Mouse (Mus musculus): ENCODE data around the gene Gpr84. TPM values are rescaled to one million over a fixed set of nuclear protein-coding genes. Genes with fewer than 3 reads are reported as not detected.

Gpr84 gene
- polyA plus RNA-seq, 1 experiment from 2014 or later = 0.53 TPM

GRCm38 (mm10) chr15:103315979-103316776 lies 5.8 kb upstream of the Gpr84 start:
- Histone ChIP-seq H3K4me1 (ENCODE audit: control insufficient read depth, insufficient read depth, low read length) (peaks cover 26% of the 10 kb centered on the region), H3K27me3 (ENCODE audit: control insufficient read depth, insufficient read depth, low read length) (no peaks in the 10 kb centered on the region), H3K27ac (ENCODE audit: low read depth, low read length) (no peak overlapping the region)

GRCm38 (mm10) chr15:103315011-103315502 lies 4.6 kb upstream of the Gpr84 start:
- ATAC-seq (replicated peaks; ENCODE audit: insufficient number of reproducible peaks, low FRiP score, low TSS enrichment) = peak; percentile 52
- Histone ChIP-seq H3K4me1 (ENCODE audit: control insufficient read depth, insufficient read depth, low read length) (peaks cover 23% of the 10 kb centered on the region), H3K9me3 (replicated peaks; ENCODE audit: control insufficient read depth, low read length) (no peaks in the 10 kb centered on the region), H3K4me2 (peak overlapping the region; percentile 74), H3K36me3 (ENCODE audit: control insufficient read depth, insufficient read depth, low read length) (peaks cover 4% of the 10 kb centered on the region), H3K27ac (ENCODE audit: low read depth, low read length) (no peak overlapping the region), H3K4me3 (ENCODE audit: low read depth, low read length) (peak overlapping the region; percentile 32), H3K27me3 (ENCODE audit: control insufficient read depth, insufficient read depth, low read length) (no peaks in the 10 kb centered on the region), H3K9ac (ENCODE audit: low read depth, low read length) (peak overlapping the region; percentile 44; the same call in 1 of the 2 replicates)
- WGBS (ENCODE audit: insufficient replicate concordance) = 5% methylated on average over 18 of the region's 18 CpGs

More at GRCm38 (mm10) chr15:103315979-103316776, 5.8 kb upstream of the Gpr84 start:
- H3K9ac ChIP-seq (ENCODE audit: low read depth, low read length) = no peak overlapping the region
- no peak for ATAC-seq (replicated peaks; ENCODE audit: insufficient number of reproducible peaks, low FRiP score, low TSS enrichment)
- no peak overlapping the region for H3K4me3 ChIP-seq (ENCODE audit: low read depth, low read length)
- peaks cover 4% of the 10 kb centered on the region for H3K36me3 ChIP-seq (ENCODE audit: control insufficient read depth, insufficient read depth, low read length)
- WGBS (ENCODE audit: insufficient replicate concordance) = 80% methylated on average over 10 of the region's 10 CpGs
- H3K4me2 ChIP-seq = no peak overlapping the region
- no peaks in the 10 kb centered on the region for H3K9me3 ChIP-seq (replicated peaks; ENCODE audit: control insufficient read depth, low read length)

DNA sequence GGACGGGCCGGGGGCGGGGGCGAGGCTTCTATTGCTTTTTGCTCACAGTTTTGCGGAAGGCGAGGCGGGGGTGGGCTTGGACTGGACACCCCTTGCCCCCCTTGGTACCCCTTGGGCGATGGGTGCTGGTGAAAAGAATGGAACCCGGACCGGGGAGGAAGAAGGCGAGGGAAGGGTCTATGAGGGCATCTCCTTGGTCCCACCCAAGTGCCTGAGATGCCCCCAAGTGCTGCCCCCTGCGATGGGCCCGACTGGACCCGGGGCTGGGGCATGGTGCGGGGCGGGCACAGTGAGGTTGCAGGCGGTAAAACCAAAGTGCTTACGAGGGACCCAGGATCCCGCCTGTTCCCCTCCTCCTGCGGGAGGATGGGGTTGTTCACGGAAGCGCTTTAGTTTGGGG lies 3.8 kb upstream of the Gpr84 start:
- Histone ChIP-seq H3K4me3 (ENCODE audit: low read depth, low read length) (peak overlapping the region; percentile 32), H3K9me3 (replicated peaks; ENCODE audit: control insufficient read depth, low read length) (no peaks in the 10 kb centered on the region), H3K9ac (ENCODE audit: low read depth, low read length) (peak overlapping the region; percentile 44; the same call in 1 of the 2 replicates), H3K4me1 (ENCODE audit: control insufficient read depth, insufficient read depth, low read length) (peaks cover 23% of the 10 kb centered on the region), H3K4me2 (peak overlapping the region; percentile 74), H3K27me3 (ENCODE audit: control insufficient read depth, insufficient read depth, low read length) (peaks cover 2% of the 10 kb centered on the region), H3K27ac (ENCODE audit: low read depth, low read length) (no peak overlapping the region), H3K36me3 (ENCODE audit: control insufficient read depth, insufficient read depth, low read length) (peaks cover 4% of the 10 kb centered on the region)
- no peak for ATAC-seq (replicated peaks; ENCODE audit: insufficient number of reproducible peaks, low FRiP score, low TSS enrichment)
- WGBS (ENCODE audit: insufficient replicate concordance) = 40% methylated on average over 22 of the region's 22 CpGs

DNA sequence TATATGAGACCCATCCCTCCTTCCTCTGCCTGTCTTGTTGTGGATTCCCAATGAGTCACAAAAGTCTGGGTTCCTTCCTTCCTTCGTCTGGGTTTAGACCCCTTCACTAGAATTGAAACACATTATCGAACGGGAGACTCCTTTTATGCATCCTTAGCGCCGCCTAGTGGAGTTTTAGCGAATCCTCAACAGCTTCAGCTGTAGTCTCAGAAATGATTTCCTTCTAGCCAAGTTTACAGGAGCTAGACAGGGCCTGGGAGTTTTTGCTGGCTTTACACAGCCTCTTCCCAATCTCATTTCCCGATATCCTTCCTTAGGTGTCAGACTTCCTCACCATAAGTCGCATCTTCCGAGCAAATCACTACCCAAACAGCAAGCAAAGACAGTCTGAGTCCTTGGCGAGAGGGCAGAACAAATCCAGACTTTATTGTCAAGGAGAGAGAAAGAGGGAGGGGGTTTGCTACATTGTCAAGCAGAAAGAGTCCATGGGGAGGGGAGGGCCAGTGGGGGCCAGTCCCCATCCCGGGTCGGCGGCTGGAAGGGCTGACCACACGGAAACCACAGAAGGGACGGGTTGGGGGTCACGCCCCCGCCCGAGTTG lies 3.2 kb upstream of the Gpr84 start:
- Histone ChIP-seq H3K4me3 (ENCODE audit: low read depth, low read length) (peak overlapping the region; percentile 32; the same call in 1 of the 2 replicates), H3K4me1 (ENCODE audit: control insufficient read depth, insufficient read depth, low read length) (peaks cover 27% of the 10 kb centered on the region), H3K9me3 (replicated peaks; ENCODE audit: control insufficient read depth, low read length) (no peaks in the 10 kb centered on the region), H3K36me3 (ENCODE audit: control insufficient read depth, insufficient read depth, low read length) (peaks cover 4% of the 10 kb centered on the region), H3K27me3 (ENCODE audit: control insufficient read depth, insufficient read depth, low read length) (peaks cover 5% of the 10 kb centered on the region), H3K4me2 (peak overlapping the region; percentile 74), H3K27ac (ENCODE audit: low read depth, low read length) (no peak overlapping the region), H3K9ac (ENCODE audit: low read depth, low read length) (no peak overlapping the region; the same call in 1 of the 2 replicates)
- no peak for ATAC-seq (replicated peaks; ENCODE audit: insufficient number of reproducible peaks, low FRiP score, low TSS enrichment)
- WGBS (ENCODE audit: insufficient replicate concordance) = 19% methylated on average over 18 of the region's 18 CpGs

DNA sequence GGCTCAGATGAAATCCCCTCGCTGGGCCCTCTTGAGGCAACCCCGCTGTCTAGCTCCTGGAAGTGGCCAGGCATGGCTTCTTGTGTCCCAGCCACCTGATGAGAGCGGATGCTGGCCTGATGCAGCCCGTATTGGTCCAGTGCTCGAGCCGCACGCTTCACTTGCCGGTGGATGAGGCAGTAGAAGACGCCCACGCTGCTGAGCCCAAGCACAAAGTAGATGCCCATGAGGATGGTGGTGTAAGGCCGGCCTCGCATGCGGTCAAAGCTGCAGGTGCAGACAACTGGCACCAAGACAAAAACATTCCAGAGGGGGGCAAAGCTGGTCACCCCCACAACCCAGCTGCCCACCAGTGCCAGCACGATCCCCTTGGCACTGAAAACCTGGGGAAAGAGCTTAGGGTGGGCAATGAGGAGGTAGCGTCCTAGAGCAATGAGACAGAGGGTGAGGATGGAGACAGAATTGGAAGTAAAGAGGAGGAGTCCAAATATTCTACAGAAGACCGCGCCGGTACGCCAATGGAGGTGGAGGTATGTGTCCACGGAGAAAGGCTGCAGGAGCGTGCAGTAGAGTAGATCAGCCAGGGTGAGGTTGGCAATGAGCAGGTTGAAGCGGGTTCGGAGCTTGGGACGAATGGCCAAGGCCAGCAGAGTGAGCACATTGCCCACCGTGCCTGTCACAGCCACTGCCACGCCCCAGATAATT lies 1.4 kb downstream of the Gpr84 start:
- ATAC-seq (replicated peaks; ENCODE audit: insufficient number of reproducible peaks, low FRiP score, low TSS enrichment) = no peak
- Histone ChIP-seq H3K27ac (ENCODE audit: low read depth, low read length) (no peak overlapping the region), H3K9ac (ENCODE audit: low read depth, low read length) (peak overlapping the region; percentile 69), H3K4me1 (ENCODE audit: control insufficient read depth, insufficient read depth, low read length) (peaks cover 26% of the 10 kb centered on the region), H3K36me3 (ENCODE audit: control insufficient read depth, insufficient read depth, low read length) (no peaks in the 10 kb centered on the region), H3K9me3 (replicated peaks; ENCODE audit: control insufficient read depth, low read length) (no peaks in the 10 kb centered on the region), H3K27me3 (ENCODE audit: control insufficient read depth, insufficient read depth, low read length) (peaks cover 5% of the 10 kb centered on the region), H3K4me2 (peak overlapping the region; percentile 64), H3K4me3 (ENCODE audit: low read depth, low read length) (peak overlapping the region; percentile 14)
- WGBS (ENCODE audit: insufficient replicate concordance) = 54% methylated on average over 26 of the region's 26 CpGs

- H3K4me1 ChIP-seq (ENCODE audit: control insufficient read depth, insufficient read depth, low read length) = peaks cover 32% of the 10 kb centered on the region
- H3K36me3 ChIP-seq (ENCODE audit: control insufficient read depth, insufficient read depth, low read length) = no peaks in the 10 kb centered on the region
- H3K27ac ChIP-seq (ENCODE audit: low read depth, low read length) = no peak overlapping the region
- peak overlapping the region; percentile 64 for H3K4me2 ChIP-seq
- H3K9ac ChIP-seq (ENCODE audit: low read depth, low read length) = peak overlapping the region; percentile 69
- ATAC-seq (replicated peaks; ENCODE audit: insufficient number of reproducible peaks, low FRiP score, low TSS enrichment) = no peak
- peaks cover 5% of the 10 kb centered on the region for H3K27me3 ChIP-seq (ENCODE audit: control insufficient read depth, insufficient read depth, low read length)
- 36% methylated on average over 28 of the region's 28 CpGs for WGBS (ENCODE audit: insufficient replicate concordance)
- H3K9me3 ChIP-seq (replicated peaks; ENCODE audit: control insufficient read depth, low read length) = no peaks in the 10 kb centered on the region
- H3K4me3 ChIP-seq (ENCODE audit: low read depth, low read length) = peak overlapping the region; percentile 14
Observed at GRCm38 (mm10) chr15:103308056-103308875, 2.1 kb downstream of the Gpr84 start.

GRCm38 (mm10) chr15:103307125-103307524 lies 3.3 kb downstream of the Gpr84 start:
- peaks cover 43% of the 10 kb centered on the region for H3K4me1 ChIP-seq (ENCODE audit: control insufficient read depth, insufficient read depth, low read length)
- no peaks in the 10 kb centered on the region for H3K36me3 ChIP-seq (ENCODE audit: control insufficient read depth, insufficient read depth, low read length)
- 3% methylated on average over 7 of the region's 7 CpGs for WGBS (ENCODE audit: insufficient replicate concordance)
- ATAC-seq (replicated peaks; ENCODE audit: insufficient number of reproducible peaks, low FRiP score, low TSS enrichment) = no peak
- H3K27ac ChIP-seq (ENCODE audit: low read depth, low read length) = no peak overlapping the region
- peak overlapping the region; percentile 5 for H3K4me2 ChIP-seq
- no peaks in the 10 kb centered on the region for H3K9me3 ChIP-seq (replicated peaks; ENCODE audit: control insufficient read depth, low read length)
- H3K4me3 ChIP-seq (ENCODE audit: low read depth, low read length) = no peak overlapping the region
- peaks cover 5% of the 10 kb centered on the region for H3K27me3 ChIP-seq (ENCODE audit: control insufficient read depth, insufficient read depth, low read length)
- no peak overlapping the region for H3K9ac ChIP-seq (ENCODE audit: low read depth, low read length)
